Mouse (Mus musculus): ENCODE measurements at regions not wholly inside any gene's neighbourhood (a gene's known extent, or its start where the extent isn't known, plus 50 kb on each side); places are given as distances from the start of the nearest gene placed in this dataset.

GRCm38 (mm10) chr10:26434586-26434985, 58.8 kb upstream of the L3mbtl3 start:
- peak overlapping the region; percentile 14; the same call in 1 of the 2 replicates for H3K4me3 ChIP-seq (ENCODE audit: low read depth, low read length)
- no peak overlapping the region for H3K4me2 ChIP-seq (ENCODE audit: low read depth, low read length)
- H3K9ac ChIP-seq (ENCODE audit: low read depth, low read length) = no peak overlapping the region
- H3K9me3 ChIP-seq (replicated peaks; ENCODE audit: control insufficient read depth, low read length) = no peaks in the 10 kb centered on the region
- no peaks in the 10 kb centered on the region for H3K36me3 ChIP-seq (ENCODE audit: control insufficient read depth, insufficient read depth)
- 61% methylated on average over 11 of the region's 11 CpGs for WGBS (ENCODE audit: insufficient replicate concordance)
- no peaks in the 10 kb centered on the region for H3K27me3 ChIP-seq (ENCODE audit: control insufficient read depth, insufficient read depth, low read depth, low read length)
- no peak overlapping the region for H3K27ac ChIP-seq (ENCODE audit: low read length)
- peak; percentile 79 for ATAC-seq (ENCODE audit: low read depth)
- H3K4me1 ChIP-seq (ENCODE audit: control insufficient read depth, low read depth, low read length) = no peaks in the 10 kb centered on the region

- ATAC-seq (ENCODE audit: low read depth) = no peak
- 86% methylated on average over 1 of the region's 1 CpGs for WGBS (ENCODE audit: insufficient replicate concordance)
- Histone ChIP-seq H3K36me3 (ENCODE audit: control insufficient read depth, insufficient read depth) (no peaks in the 10 kb centered on the region), H3K9me3 (replicated peaks; ENCODE audit: control insufficient read depth, low read length) (no peaks in the 10 kb centered on the region), H3K4me3 (ENCODE audit: low read depth, low read length) (no peak overlapping the region), H3K4me2 (ENCODE audit: low read depth, low read length) (no peak overlapping the region), H3K4me1 (ENCODE audit: control insufficient read depth, low read depth, low read length) (no peaks in the 10 kb centered on the region), H3K27me3 (ENCODE audit: control insufficient read depth, insufficient read depth, low read depth, low read length) (no peaks in the 10 kb centered on the region), H3K9ac (ENCODE audit: low read depth, low read length) (no peak overlapping the region), H3K27ac (ENCODE audit: low read length) (no peak overlapping the region)
Measured at GRCm38 (mm10) chr10:26440720-26441119, 64.9 kb upstream of the L3mbtl3 start.

GRCm38 (mm10) chr10:26484311-26484710, 108.5 kb upstream of the L3mbtl3 start:
- Histone ChIP-seq H3K4me1 (ENCODE audit: control insufficient read depth, low read depth, low read length) (no peaks in the 10 kb centered on the region), H3K4me2 (ENCODE audit: low read depth, low read length) (no peak overlapping the region), H3K9me3 (replicated peaks; ENCODE audit: control insufficient read depth, low read length) (no peaks in the 10 kb centered on the region), H3K27ac (ENCODE audit: low read length) (no peak overlapping the region), H3K36me3 (ENCODE audit: control insufficient read depth, insufficient read depth) (no peaks in the 10 kb centered on the region), H3K4me3 (ENCODE audit: low read depth, low read length) (no peak overlapping the region), H3K9ac (ENCODE audit: low read depth, low read length) (no peak overlapping the region), H3K27me3 (ENCODE audit: control insufficient read depth, insufficient read depth, low read depth, low read length) (no peaks in the 10 kb centered on the region)
- ATAC-seq (ENCODE audit: low read depth) = no peak
- 48% methylated on average over 4 of the region's 4 CpGs for WGBS (ENCODE audit: insufficient replicate concordance)

- H3K9ac ChIP-seq (ENCODE audit: low read depth, low read length) = no peak overlapping the region
- no peak overlapping the region for H3K27ac ChIP-seq (ENCODE audit: low read length)
- no peaks in the 10 kb centered on the region for H3K4me1 ChIP-seq (ENCODE audit: control insufficient read depth, low read depth, low read length)
- H3K4me2 ChIP-seq (ENCODE audit: low read depth, low read length) = no peak overlapping the region
- ATAC-seq (ENCODE audit: low read depth) = no peak
- H3K27me3 ChIP-seq (ENCODE audit: control insufficient read depth, insufficient read depth, low read depth, low read length) = no peaks in the 10 kb centered on the region
- no peak overlapping the region for H3K4me3 ChIP-seq (ENCODE audit: low read depth, low read length)
- H3K9me3 ChIP-seq (replicated peaks; ENCODE audit: control insufficient read depth, low read length) = no peaks in the 10 kb centered on the region; the same call in 1 of the 2 replicates
- WGBS (ENCODE audit: insufficient replicate concordance) = 71% methylated on average over 5 of the region's 5 CpGs
- H3K36me3 ChIP-seq (ENCODE audit: control insufficient read depth, insufficient read depth) = no peaks in the 10 kb centered on the region
Measured at GRCm38 (mm10) chr10:26491351-26491750, 115.6 kb upstream of the L3mbtl3 start.

GRCm38 (mm10) chr10:26492146-26492545, 116.4 kb upstream of the L3mbtl3 start:
- Histone ChIP-seq H3K4me1 (ENCODE audit: control insufficient read depth, low read depth, low read length) (no peaks in the 10 kb centered on the region), H3K27ac (ENCODE audit: low read length) (no peak overlapping the region), H3K4me2 (ENCODE audit: low read depth, low read length) (no peak overlapping the region), H3K36me3 (ENCODE audit: control insufficient read depth, insufficient read depth) (no peaks in the 10 kb centered on the region), H3K4me3 (ENCODE audit: low read depth, low read length) (no peak overlapping the region), H3K27me3 (ENCODE audit: control insufficient read depth, insufficient read depth, low read depth, low read length) (no peaks in the 10 kb centered on the region), H3K9me3 (replicated peaks; ENCODE audit: control insufficient read depth, low read length) (no peaks in the 10 kb centered on the region; the same call in 1 of the 2 replicates), H3K9ac (ENCODE audit: low read depth, low read length) (no peak overlapping the region)
- 67% methylated on average over 11 of the region's 11 CpGs for WGBS (ENCODE audit: insufficient replicate concordance)
- no peak for ATAC-seq (ENCODE audit: low read depth)

- Histone ChIP-seq H3K4me1 (ENCODE audit: control insufficient read depth, low read depth, low read length) (no peaks in the 10 kb centered on the region), H3K9ac (ENCODE audit: low read depth, low read length) (no peak overlapping the region), H3K4me2 (ENCODE audit: low read depth, low read length) (no peak overlapping the region), H3K4me3 (ENCODE audit: low read depth, low read length) (no peak overlapping the region), H3K36me3 (ENCODE audit: control insufficient read depth, insufficient read depth) (no peaks in the 10 kb centered on the region), H3K9me3 (replicated peaks; ENCODE audit: control insufficient read depth, low read length) (no peaks in the 10 kb centered on the region; the same call in 1 of the 2 replicates), H3K27ac (ENCODE audit: low read length) (no peak overlapping the region), H3K27me3 (ENCODE audit: control insufficient read depth, insufficient read depth, low read depth, low read length) (no peaks in the 10 kb centered on the region)
- ATAC-seq (ENCODE audit: low read depth) = no peak
- 59% methylated on average over 13 of the region's 13 CpGs for WGBS (ENCODE audit: insufficient replicate concordance)
Measured at GRCm38 (mm10) chr10:26492856-26493484, 117.2 kb upstream of the L3mbtl3 start.

- Histone ChIP-seq H3K4me1 (ENCODE audit: control insufficient read depth, low read depth, low read length) (no peaks in the 10 kb centered on the region), H3K4me2 (ENCODE audit: low read depth, low read length) (no peak overlapping the region), H3K9me3 (replicated peaks; ENCODE audit: control insufficient read depth, low read length) (no peaks in the 10 kb centered on the region; the same call in 1 of the 2 replicates), H3K36me3 (ENCODE audit: control insufficient read depth, insufficient read depth) (no peaks in the 10 kb centered on the region), H3K27ac (ENCODE audit: low read length) (no peak overlapping the region), H3K4me3 (ENCODE audit: low read depth, low read length) (no peak overlapping the region), H3K9ac (ENCODE audit: low read depth, low read length) (no peak overlapping the region), H3K27me3 (ENCODE audit: control insufficient read depth, insufficient read depth, low read depth, low read length) (no peaks in the 10 kb centered on the region)
- WGBS (ENCODE audit: insufficient replicate concordance) = 80% methylated on average over 2 of the region's 2 CpGs
- no peak for ATAC-seq (ENCODE audit: low read depth)
Measured at GRCm38 (mm10) chr10:26493801-26494200, 118.0 kb upstream of the L3mbtl3 start.

- 31% methylated on average over 9 of the region's 9 CpGs for WGBS (ENCODE audit: insufficient replicate concordance)
- 0 out of 2 replicates have a peak, but pooled peaks have one; percentile 39 for ATAC-seq (ENCODE audit: low read depth)
- H3K27ac ChIP-seq (ENCODE audit: low read length) = no peak overlapping the region
- H3K36me3 ChIP-seq (ENCODE audit: control insufficient read depth, insufficient read depth) = no peaks in the 10 kb centered on the region
- peak overlapping the region; percentile 26; the same call in 1 of the 2 replicates for H3K4me2 ChIP-seq (ENCODE audit: low read depth, low read length)
- no peaks in the 10 kb centered on the region for H3K27me3 ChIP-seq (ENCODE audit: control insufficient read depth, insufficient read depth, low read depth, low read length)
- H3K9me3 ChIP-seq (replicated peaks; ENCODE audit: control insufficient read depth, low read length) = no peaks in the 10 kb centered on the region; the same call in 1 of the 2 replicates
- H3K9ac ChIP-seq (ENCODE audit: low read depth, low read length) = no peak overlapping the region
- no peaks in the 10 kb centered on the region for H3K4me1 ChIP-seq (ENCODE audit: control insufficient read depth, low read depth, low read length)
- H3K4me3 ChIP-seq (ENCODE audit: low read depth, low read length) = no peak overlapping the region
Measured at GRCm38 (mm10) chr10:26494380-26494781, 118.6 kb upstream of the L3mbtl3 start.

- Histone ChIP-seq H3K36me3 (ENCODE audit: control insufficient read depth, insufficient read depth) (no peaks in the 10 kb centered on the region), H3K9ac (ENCODE audit: low read depth, low read length) (no peak overlapping the region), H3K27ac (ENCODE audit: low read length) (no peak overlapping the region), H3K27me3 (ENCODE audit: control insufficient read depth, insufficient read depth, low read depth, low read length) (no peaks in the 10 kb centered on the region), H3K4me1 (ENCODE audit: control insufficient read depth, low read depth, low read length) (no peaks in the 10 kb centered on the region), H3K4me3 (ENCODE audit: low read depth, low read length) (no peak overlapping the region), H3K4me2 (ENCODE audit: low read depth, low read length) (no peak overlapping the region), H3K9me3 (replicated peaks; ENCODE audit: control insufficient read depth, low read length) (no peaks in the 10 kb centered on the region; the same call in 1 of the 2 replicates)
- ATAC-seq (ENCODE audit: low read depth) = no peak
- WGBS (ENCODE audit: insufficient replicate concordance) = 67% methylated on average over 12 of the region's 12 CpGs
Measured at GRCm38 (mm10) chr10:26500265-26500935, 124.6 kb upstream of the L3mbtl3 start.
